Mouse (Mus musculus) CD4-positive, CD25-positive, alpha-beta regulatory T cell, adult 4 months (primary cell): ENCODE results near the gene Rnf115. TPM values are rescaled to one million over a fixed set of nuclear protein-coding genes. Genes with fewer than 3 reads are reported as not detected.

Source experiments
- ATAC-seq: one replicate; pipeline ENCODE4 v1.8.0; 2017
- polyA plus RNA-seq, 2 experiments: library from polyadenylated mRNA; unstranded; fragments of 100-300 nt; shearing (Covaris generic); gene quantifications; one replicate each; pipeline ENCODE4 v1.2.1; 2017

The Rnf115 gene
- polyA plus RNA-seq, 2 experiments from 2014 or later: 42.2 to 45.5 TPM

DNA sequence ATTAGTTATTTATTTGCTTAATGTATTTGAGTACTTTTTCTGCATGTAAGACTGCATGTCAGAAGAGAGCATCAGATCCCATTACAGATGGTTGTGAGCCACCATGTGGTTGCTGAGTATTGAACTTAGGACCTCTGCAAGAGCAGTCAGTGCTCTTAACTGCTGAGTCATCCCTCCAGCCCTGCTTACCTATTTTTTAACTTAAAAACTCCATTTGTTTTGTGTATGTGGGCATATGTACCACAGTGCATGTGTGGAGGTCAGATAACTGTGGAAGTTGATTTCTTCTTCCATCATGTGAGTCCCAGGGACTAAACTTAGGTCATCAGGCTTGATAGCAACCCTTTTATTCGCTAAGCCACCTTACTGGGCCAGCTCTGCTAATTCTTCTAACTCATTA, 60.3 kb downstream of the Rnf115 start:
- no peak for ATAC-seq

DNA sequence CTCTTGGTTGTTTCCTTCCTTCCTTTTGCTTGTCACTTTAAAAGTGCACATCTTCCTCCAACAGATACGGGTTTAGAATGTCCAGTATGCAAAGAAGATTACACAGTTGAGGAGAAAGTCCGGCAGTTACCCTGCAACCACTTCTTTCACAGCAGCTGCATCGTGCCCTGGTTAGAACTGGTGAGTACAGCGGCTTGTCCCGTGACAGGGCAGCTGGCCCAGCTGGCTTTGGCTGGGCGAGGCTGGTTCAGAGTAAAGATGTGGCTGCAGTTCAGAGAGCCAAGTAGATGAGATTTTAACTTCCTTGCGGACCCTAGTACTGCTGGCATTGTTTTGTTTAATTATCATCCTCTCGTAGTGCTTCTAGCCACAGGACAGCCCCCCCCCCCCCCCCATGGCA, 61.0 kb downstream of the Rnf115 start:
- ATAC-seq: no peak

DNA sequence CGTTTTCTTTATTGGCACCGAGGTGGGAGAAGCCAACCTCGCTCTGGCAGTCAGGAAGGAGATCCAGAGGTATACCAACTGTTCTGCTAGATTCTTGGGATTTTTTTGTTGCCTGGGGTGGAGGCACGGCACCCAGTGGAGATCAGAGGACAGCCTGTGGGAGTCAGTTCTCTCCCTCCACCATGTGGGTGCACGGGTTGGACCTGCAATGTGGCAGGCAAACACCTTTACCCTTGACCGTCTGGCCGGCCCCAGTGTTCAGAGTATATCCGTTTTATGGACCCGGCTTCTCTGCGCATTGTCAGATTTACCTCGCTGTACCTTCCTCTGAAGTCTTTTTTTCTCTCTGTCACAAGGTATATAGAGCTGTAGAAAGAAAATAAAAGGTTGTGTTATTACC, 72.8 kb downstream of the Rnf115 start:
- no peak for ATAC-seq

DNA sequence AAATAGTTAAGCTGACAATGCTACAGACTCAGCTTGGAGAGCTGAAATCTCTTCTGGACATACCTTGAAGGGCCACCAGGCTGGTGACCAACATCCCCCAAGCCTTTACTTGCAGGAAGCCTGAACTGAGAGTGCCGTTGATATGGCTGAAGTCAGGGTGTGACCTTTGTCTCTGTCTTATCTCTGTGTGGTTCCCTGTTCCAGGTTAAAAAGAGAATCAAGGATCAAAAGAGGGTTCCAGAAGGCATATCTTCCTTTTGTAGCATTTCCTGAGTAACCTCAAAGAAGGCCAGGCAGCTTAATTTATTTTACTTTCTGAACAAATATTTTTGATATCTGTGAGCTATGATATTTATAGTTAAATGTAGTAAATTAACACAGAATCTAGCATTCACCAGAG, 74.8 kb downstream of the Rnf115 start:
- no peak for ATAC-seq

DNA sequence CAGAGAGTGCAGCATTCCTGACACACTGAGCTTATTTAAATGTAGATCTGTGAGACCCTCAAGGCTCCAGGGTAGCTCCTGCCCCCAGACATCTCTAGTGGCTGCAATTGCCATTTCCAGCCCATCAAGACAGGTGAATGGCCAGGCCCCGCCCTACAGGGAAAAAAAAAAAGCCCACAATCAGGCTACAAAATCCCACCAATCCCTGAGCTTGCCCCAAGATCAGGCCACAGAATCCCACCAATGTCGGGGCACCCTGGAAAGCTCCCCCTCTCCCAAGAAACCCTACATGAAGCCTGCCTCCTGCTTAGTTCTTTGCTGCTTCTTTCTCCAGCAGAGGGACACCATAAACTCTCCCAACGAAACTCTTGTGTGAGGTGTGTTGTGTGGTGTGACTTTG, 80.7 kb downstream of the Rnf115 start:
- ATAC-seq: no peak

DNA sequence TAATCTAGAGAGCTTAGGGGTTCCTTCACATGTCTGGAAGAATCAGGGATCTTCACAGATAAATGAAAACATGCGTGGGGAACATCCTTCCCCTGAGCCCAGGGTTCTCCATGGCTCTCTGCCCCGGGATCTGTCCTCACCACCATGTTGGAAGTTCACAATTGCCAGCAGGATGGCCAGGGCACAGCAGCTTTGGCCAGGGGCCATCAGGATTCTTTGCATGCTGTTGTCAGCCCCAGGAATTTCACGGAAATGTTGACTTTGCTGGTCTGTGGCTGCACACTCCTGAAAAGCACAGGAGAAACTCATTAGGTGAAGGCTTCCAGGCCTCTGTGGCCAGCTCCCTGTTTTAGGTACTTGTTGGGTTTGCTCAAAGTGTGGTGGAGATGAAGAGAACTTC, 81.2 kb downstream of the Rnf115 start:
- no peak for ATAC-seq

DNA sequence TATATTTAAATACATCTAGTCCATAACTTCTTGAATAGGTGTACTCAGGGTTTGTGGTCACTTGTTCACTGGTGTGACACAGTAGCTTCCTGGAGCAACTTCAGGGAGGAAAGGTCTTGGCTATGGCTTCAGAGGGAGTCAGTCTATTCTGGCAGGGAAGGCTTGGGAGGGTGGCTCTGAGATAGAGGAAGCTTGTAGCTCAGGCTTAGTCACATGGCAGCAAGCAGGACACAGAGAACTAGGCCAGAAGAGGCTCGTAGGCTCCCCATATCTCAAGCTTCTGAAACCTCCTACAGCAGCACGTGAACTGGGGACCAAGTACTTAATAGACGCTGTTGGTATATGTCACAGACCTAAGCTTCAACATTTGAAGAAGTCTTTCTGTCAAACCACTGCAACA, 83.8 kb downstream of the Rnf115 start:
- no peak for ATAC-seq

- peak; percentile 74 for ATAC-seq
Observed at GRCm38 (mm10) chr3:96812395-96813091, 85.1 kb downstream of the Rnf115 start.

GRCm38 (mm10) chr3:96813106-96813505, 85.6 kb downstream of the Rnf115 start:
- ATAC-seq: peak; percentile 63

DNA sequence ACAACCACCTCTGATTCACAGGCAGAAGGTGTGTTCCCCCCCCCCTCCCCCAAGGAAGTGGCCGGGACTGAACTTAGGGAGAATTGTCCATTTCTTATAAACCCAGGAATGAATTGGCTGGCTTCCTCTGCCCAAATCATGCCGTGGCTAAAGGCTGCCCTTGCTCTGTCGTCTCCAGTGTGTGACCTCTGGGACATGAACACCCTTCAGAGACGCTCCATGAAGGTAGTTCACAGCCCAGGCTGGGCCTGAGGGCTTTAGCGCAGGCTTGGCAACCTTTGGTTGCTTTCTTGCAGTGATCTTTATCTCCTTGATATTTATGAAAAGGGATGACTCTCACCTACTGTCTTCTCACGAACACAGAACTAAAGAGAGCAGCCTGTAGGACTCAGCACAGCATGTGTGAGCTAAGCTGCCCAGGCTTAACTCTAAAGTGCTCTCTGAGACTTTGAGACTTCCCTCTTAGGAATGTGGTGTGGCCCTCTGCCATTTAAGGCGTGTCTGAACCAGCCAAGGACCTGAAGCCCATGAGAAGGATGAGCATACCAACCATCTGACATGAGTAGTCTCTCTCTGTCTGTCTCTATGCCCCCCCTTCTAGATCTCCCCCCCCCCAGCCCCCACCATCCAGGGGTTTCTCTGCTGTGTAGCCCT, 86.3 kb downstream of the Rnf115 start:
- ATAC-seq: peak; percentile 5

DNA sequence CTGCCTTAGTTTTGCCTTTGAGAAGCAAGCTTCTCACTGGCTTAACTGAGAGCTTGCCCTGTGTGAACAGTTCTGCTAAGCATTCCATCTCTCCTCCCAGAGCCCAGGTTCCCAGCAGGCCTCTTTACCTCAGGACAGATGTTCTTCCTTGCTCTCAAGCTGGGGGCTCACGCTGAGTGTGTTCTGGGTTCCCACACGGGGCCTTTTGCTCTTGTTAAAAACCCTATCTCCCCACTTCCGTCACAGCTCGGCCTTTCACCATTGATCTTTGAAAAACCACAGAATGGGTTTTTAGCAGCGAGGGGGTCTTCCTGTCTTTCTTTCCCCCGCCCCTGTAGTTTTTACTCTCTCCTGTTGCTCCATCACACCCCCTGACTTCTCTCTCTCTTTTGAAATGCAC, 86.9 kb downstream of the Rnf115 start:
- peak; percentile 68 for ATAC-seq

DNA sequence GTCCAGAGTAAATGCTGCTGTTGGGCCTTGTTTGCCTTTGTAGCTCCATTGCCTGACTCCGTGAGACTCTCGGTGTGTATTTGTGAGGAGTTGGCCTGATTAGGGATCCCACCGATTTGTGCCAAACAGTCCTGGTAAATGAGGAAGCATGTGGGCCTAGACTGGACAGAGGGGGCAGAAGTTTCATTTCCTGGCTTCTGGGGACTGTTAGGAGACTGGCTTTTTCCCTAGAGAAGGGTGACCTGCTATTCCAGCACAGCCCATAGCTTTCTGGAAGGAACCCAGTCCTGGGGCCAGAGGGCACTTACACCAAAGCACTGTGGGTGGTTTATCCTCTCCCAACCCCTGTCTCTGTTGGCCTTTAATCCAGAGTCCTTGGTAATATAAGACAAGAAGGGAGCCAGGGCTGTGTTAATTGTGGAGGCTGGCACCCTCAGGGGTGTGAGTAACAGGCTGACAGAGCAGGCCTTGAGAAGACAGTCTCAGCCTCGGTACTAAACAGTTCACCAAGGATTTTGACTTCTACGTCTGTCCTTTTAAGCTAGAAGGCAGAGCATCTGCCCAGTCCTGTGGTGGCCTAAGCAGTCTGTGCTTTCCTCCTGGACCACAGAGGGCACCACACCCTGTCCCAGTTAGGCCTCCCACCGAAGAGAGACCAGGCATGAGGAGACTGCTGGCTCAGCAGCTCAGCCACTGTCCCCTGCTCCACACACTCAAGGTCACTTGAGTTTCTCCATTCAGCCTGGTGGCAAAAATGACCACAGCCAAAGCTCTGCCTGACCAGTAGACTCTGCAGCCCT, 92.9 kb downstream of the Rnf115 start:
- no peak for ATAC-seq

GRCm38 (mm10) chr3:96821581-96821980, 94.1 kb downstream of the Rnf115 start:
- no peak for ATAC-seq

GRCm38 (mm10) chr3:96823701-96824100, 96.2 kb downstream of the Rnf115 start:
- ATAC-seq: no peak

- ATAC-seq: no peak
Observed at GRCm38 (mm10) chr3:96824614-96825013, 97.2 kb downstream of the Rnf115 start.

GRCm38 (mm10) chr3:96825261-96825660, 97.8 kb downstream of the Rnf115 start:
- no peak for ATAC-seq

DNA sequence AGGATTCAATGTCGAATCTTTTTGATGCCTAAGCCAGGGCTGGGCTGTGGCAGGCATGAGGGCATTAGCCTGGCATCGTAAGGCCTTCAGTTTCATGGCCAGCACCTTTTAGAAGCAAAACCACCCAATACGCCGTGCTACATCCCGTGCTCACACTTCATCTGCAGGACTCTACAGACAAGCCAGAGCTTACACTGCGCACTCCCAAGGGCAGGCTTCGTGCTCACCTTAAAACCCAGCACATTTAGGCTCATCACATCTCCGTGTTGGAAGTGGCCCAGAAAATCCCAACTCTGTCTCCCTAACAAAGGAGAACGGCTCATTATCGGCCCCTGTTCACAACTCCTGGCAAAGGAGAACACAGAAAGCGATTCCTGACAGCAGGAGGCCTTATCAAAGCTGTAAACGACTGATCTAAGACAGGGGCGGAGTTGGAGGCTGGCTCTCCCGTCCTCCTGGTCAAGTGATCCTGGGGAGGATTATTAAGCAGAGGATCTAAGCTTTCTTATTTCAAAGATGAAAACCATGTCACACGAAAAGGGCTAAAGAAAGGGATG, 100.9 kb downstream of the Rnf115 start:
- ATAC-seq: no peak

- no peak for ATAC-seq
Observed at GRCm38 (mm10) chr3:96828984-96829383, 101.5 kb downstream of the Rnf115 start, which contains the start of the genes Pdzk1 and Cd160. Gene Pdzk1, plus strand, starts transcription at chr3:96829284. Gene Cd160, minus strand, starts transcription at chr3:96829351.

DNA sequence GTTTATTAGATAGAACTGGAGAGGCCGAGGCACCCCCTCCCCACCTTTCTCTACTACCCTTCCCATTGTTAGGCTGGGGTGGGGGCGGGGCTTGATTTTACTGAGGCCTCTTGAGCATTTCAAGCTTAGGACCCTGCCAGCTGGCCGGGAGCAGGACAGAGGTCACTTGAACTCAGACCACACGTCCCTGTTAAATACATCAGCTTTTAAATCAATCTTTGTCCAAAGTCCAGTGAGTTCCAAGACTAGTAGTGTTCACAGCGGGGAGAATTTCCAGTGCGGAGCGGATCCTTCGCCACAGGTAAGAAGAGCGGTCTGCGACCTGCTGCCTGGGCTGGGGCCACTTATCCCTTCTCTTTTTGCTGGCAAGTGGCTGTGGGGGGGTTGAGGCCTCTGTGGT, 102.4 kb downstream of the Rnf115 start:
- no peak for ATAC-seq

- no peak for ATAC-seq
Observed at GRCm38 (mm10) chr3:96832930-96833329, 105.5 kb downstream of the Rnf115 start.

- no peak for ATAC-seq
Observed at GRCm38 (mm10) chr3:96834587-96835348, 107.3 kb downstream of the Rnf115 start.

DNA sequence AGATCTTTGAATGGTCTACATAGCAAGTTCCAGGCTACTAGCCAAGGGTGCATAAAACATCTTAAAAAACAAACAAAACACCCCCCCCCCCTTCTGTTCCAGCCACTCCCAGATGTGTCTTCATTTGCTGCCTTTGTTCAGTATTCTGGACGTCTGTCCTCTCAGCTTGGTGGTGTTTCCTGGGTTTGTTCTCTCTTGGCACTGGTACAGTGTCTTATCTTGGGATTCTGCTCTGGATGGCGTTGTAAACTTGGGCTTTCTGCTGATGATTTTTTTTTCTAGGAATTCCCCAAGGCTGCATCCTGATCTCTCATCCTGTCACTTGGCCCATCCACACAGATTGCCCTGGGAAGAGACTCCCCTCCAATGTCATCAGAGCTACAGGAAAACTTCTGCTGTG, 109.0 kb downstream of the Rnf115 start:
- no peak for ATAC-seq
